Mouse (Mus musculus): Measurements from ENCODE around the gene Orc6. TPM values are rescaled to one million over a fixed set of nuclear protein-coding genes. Genes with fewer than 3 reads are reported as not detected.

Orc6 gene
- polyA plus RNA-seq, 1 experiment from 2014 or later, result 73.5 TPM

- WGBS, result 84% methylated on average over 9 of the region's 9 CpGs
- Histone ChIP-seq H3K4me2 (no peak overlapping the region), H3K36me3 (no peaks in the 10 kb centered on the region), H3K4me1 (replicated peaks) (no peaks in the 10 kb centered on the region), H3K27me3 (no peaks in the 10 kb centered on the region), H3K9ac (no peak overlapping the region), H3K4me3 (no peak overlapping the region), H3K9me3 (no peaks in the 10 kb centered on the region), H3K27ac (replicated peaks) (no peak overlapping the region)
- ATAC-seq (ENCODE audit: low read depth), result no peak
Measured at GRCm38 (mm10) chr8:85327036-85327435, 27.6 kb downstream of the Orc6 start.

DNA sequence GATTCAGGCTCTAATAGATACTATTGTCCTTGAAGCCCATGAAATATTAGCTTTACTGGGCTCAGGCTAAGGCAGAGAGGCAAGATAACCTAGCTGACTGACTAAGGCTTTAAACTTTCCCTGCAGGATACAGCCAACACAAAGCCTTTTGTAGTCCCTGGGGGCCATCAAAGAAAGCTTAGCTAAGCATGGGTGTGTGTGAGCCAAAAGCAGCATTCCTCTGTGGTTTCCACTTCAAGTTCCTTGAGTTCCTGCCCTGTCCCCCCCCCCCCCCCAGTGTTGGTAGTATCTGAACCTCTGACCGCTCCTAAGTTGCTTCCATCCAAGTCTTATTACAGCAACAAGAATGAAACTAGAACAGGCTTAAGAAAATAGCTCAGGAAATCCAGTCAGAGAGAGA lies 30.1 kb downstream of the Orc6 start:
- no peak overlapping the region for H3K27ac ChIP-seq (replicated peaks)
- H3K9ac ChIP-seq, result no peak overlapping the region
- 83% methylated on average over 1 of the region's 1 CpGs for WGBS

GRCm38 (mm10) chr8:85335105-85335504 lies 35.7 kb downstream of the Orc6 start:
- H3K4me1 ChIP-seq (replicated peaks), result peaks cover 5% of the 10 kb centered on the region; the same call in 1 of the 2 replicates
- no peak overlapping the region for H3K4me2 ChIP-seq
- H3K27me3 ChIP-seq, result no peaks in the 10 kb centered on the region
- no peak overlapping the region for H3K4me3 ChIP-seq
- H3K36me3 ChIP-seq, result no peaks in the 10 kb centered on the region
- H3K9ac ChIP-seq, result no peak overlapping the region
- H3K9me3 ChIP-seq, result no peaks in the 10 kb centered on the region
- no peak for ATAC-seq (ENCODE audit: low read depth)
- H3K27ac ChIP-seq (replicated peaks), result no peak overlapping the region

More for the DNA sequence above, 30.1 kb downstream of the Orc6 start:
- Histone ChIP-seq H3K27me3 (no peaks in the 10 kb centered on the region), H3K36me3 (no peaks in the 10 kb centered on the region), H3K4me2 (no peak overlapping the region), H3K4me3 (no peak overlapping the region), H3K9me3 (no peaks in the 10 kb centered on the region), H3K4me1 (replicated peaks) (no peaks in the 10 kb centered on the region)
- ATAC-seq (ENCODE audit: low read depth), result no peak

DNA sequence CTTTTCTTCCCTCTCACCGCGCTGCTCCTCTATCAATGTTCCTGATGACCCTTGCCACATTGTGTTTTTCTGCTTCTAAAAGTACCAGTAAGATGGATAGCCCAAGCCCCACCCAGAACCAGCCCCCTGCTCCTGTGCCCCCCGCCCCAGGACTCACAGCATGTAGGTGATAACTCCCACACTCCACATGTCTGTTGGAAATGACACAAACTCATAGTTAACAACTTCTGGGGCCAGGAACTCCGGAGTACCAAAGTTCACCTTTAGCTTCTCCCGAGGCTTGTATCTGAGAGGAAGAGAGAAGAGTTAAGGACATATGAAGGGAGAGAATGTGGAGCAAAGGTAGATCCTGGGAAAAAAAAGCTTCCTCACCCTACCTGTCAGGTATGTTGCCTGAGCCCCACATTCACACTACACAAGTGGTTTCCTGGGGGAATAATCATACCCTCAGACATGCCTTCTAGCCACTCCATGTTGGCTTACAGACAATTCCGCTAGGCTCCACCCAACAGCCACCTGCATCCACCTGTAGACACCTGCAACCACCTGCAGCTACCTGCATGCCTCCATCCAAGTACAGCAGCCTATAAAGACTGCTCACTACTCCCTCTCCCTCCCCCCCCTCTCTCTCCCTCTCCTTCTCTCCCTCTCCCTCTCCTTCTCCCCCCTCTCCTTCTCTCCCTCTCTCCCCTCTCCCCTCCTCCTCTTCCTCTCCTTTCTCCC lies 36.9 kb downstream of the Orc6 start:
- Histone ChIP-seq H3K9ac (no peak overlapping the region), H3K9me3 (no peaks in the 10 kb centered on the region), H3K4me3 (no peak overlapping the region), H3K27ac (replicated peaks) (no peak overlapping the region), H3K36me3 (no peaks in the 10 kb centered on the region), H3K27me3 (no peaks in the 10 kb centered on the region), H3K4me2 (no peak overlapping the region), H3K4me1 (replicated peaks) (peaks cover 5% of the 10 kb centered on the region; the same call in 1 of the 2 replicates)
- WGBS, result 82% methylated on average over 6 of the region's 6 CpGs
- no peak for ATAC-seq (ENCODE audit: low read depth)

DNA sequence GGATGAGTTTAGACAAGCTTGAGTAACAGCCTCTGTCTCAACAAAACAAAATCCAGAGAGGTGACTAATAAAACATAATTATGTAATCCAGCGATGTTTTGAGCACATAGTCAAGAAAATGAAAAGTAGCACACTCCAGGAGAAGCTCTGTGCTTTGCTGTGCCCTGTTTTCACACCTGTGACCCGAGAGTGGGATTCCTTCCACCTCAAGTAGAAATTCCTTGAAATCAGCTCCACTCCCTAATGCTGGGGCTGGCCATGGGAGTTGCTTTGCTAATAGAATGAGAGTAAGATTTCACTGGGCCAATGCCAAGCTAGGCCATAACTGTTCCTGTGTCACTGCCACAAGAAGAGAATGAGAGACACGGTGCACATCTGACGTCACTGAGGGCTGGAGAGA lies 38.2 kb downstream of the Orc6 start:
- Histone ChIP-seq H3K9me3 (no peaks in the 10 kb centered on the region), H3K9ac (no peak overlapping the region), H3K36me3 (no peaks in the 10 kb centered on the region), H3K4me1 (replicated peaks) (peaks cover 5% of the 10 kb centered on the region; the same call in 1 of the 2 replicates), H3K27ac (replicated peaks) (no peak overlapping the region), H3K4me3 (no peak overlapping the region), H3K4me2 (no peak overlapping the region), H3K27me3 (no peaks in the 10 kb centered on the region)
- 75% methylated on average over 4 of the region's 4 CpGs for WGBS
- ATAC-seq (ENCODE audit: low read depth), result no peak

DNA sequence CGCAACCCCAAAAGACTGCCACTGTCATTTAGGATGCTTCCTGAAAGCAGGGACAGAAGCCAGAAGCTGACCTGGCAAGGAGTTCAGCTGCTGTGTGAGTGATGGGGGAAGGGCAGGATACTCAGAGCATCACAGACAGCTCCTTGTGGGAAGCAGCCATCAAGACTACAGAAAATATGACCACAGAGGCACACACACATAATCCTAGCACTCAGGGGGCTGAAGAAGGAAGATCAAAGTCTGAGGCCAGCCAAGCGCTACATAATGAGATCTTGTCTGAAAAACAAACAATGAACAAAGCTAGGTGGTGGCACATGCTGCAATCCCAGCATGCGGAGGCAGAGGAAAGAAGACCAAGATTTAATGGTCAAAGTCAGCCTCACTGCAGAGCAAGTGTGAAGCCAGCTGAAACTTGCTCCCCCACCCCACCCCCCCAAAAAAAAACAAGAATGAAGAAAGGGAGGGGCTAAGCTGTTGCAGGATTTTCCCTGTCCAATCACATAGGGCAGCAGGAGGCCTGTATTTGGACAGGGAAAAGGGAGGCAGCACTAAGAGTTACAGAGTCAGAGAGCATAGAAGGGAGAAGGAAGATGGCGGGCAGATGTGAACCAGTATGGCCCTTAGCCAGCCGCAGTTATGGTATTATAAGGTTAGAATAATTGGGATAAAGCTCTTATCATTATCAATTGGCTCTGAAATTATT lies 40.6 kb downstream of the Orc6 start:
- Histone ChIP-seq H3K4me3 (no peak overlapping the region), H3K4me1 (replicated peaks) (peaks cover 5% of the 10 kb centered on the region; the same call in 1 of the 2 replicates), H3K9me3 (no peaks in the 10 kb centered on the region), H3K27me3 (no peaks in the 10 kb centered on the region), H3K27ac (replicated peaks) (no peak overlapping the region), H3K36me3 (no peaks in the 10 kb centered on the region), H3K9ac (no peak overlapping the region), H3K4me2 (no peak overlapping the region)
- no peak for ATAC-seq (ENCODE audit: low read depth)
- WGBS, result 65% methylated on average over 5 of the region's 5 CpGs

- Histone ChIP-seq H3K9me3 (no peaks in the 10 kb centered on the region), H3K36me3 (no peaks in the 10 kb centered on the region), H3K27me3 (no peaks in the 10 kb centered on the region), H3K27ac (replicated peaks) (no peak overlapping the region), H3K9ac (no peak overlapping the region), H3K4me2 (no peak overlapping the region), H3K4me1 (replicated peaks) (no peaks in the 10 kb centered on the region), H3K4me3 (no peak overlapping the region)
- ATAC-seq (ENCODE audit: low read depth), result no peak
- WGBS, result 86% methylated on average over 4 of the region's 4 CpGs
Measured at GRCm38 (mm10) chr8:85353287-85353686, 53.9 kb downstream of the Orc6 start.

Other genes starting within 250 kb of the Orc6 start
- gene Fbxw9, start 239.6 kb upstream of the Orc6 start, polyA plus RNA-seq (2015; fragmentation: Nextera tagmentation; extraction: Ambion mirVana), result 48.6 and 50.8 TPM in 2 replicates
- gene Gm5741, start 231.7 kb upstream of the Orc6 start, polyA plus RNA-seq (2015; fragmentation: Nextera tagmentation; extraction: Ambion mirVana), result 1.5 TPM in 1 of 2 replicates, not detected in the other
- 86.9 and 109 TPM in 2 replicates for gene Dhps, start 227.9 kb upstream of the Orc6 start, polyA plus RNA-seq (2015; fragmentation: Nextera tagmentation; extraction: Ambion mirVana)
- gene Wdr83os, start 218.9 kb upstream of the Orc6 start, polyA plus RNA-seq (2015; fragmentation: Nextera tagmentation; extraction: Ambion mirVana), result 117 and 118 TPM in 2 replicates
- 56.5 and 58.6 TPM in 2 replicates for gene Wdr83, start 218.3 kb upstream of the Orc6 start, polyA plus RNA-seq (2015; fragmentation: Nextera tagmentation; extraction: Ambion mirVana)
- gene Man2b1, start 216.4 kb upstream of the Orc6 start, polyA plus RNA-seq (2015; fragmentation: Nextera tagmentation; extraction: Ambion mirVana), result 18.7 and 19.2 TPM in 2 replicates
- 2.3 and 2.9 TPM in 2 replicates for gene Zfp791, start 176.5 kb upstream of the Orc6 start, polyA plus RNA-seq (2015; fragmentation: Nextera tagmentation; extraction: Ambion mirVana)
- not detected in 2 replicates for gene Cks1brt, start 147.7 kb upstream of the Orc6 start, polyA plus RNA-seq (2015; fragmentation: Nextera tagmentation; extraction: Ambion mirVana)
- gene Olfr371, start 73.6 kb upstream of the Orc6 start, polyA plus RNA-seq (2015; fragmentation: Nextera tagmentation; extraction: Ambion mirVana), result not detected in 2 replicates
- 178 and 183 TPM in 2 replicates for gene Vps35, start 170 bp downstream of the Orc6 start, polyA plus RNA-seq (2015; fragmentation: Nextera tagmentation; extraction: Ambion mirVana)
- 0.47 TPM in 2 replicates for gene Mylk3, start 86.7 kb downstream of the Orc6 start, polyA plus RNA-seq (2015; fragmentation: Nextera tagmentation; extraction: Ambion mirVana)
- gene 4921524J17Rik, start 133.2 kb downstream of the Orc6 start, polyA plus RNA-seq (2015; fragmentation: Nextera tagmentation; extraction: Ambion mirVana), result 40.8 and 44.6 TPM in 2 replicates
- 53.1 and 56.9 TPM in 2 replicates for gene Gpt2, start 192.9 kb downstream of the Orc6 start, polyA plus RNA-seq (2015; fragmentation: Nextera tagmentation; extraction: Ambion mirVana)

Data from neural tube, embryonic 13.5 days (tissue).